Mouse (Mus musculus) cerebellum, adult 2 months (tissue): ENCODE data around the gene Gosr1.

ENCODE experiments used
- CTCF ChIP-seq: fragments of 200-500 bp; IDR thresholded peaks from 2 replicates; pipeline ENCODE4 v1.5.1; 2011; ENCODE audit warnings: low read depth, mild to moderate bottlenecking, control low read depth, low read length, moderate library complexity, borderline replicate concordance; ENCODE audit not compliant: insufficient read depth
- POLR2A ChIP-seq: fragments of 200-500 bp; IDR thresholded peaks from 2 replicates; pipeline ENCODE4 v1.6.1; 2011; ENCODE audit warnings: low read length, control low read depth, borderline replicate concordance; ENCODE audit not compliant: insufficient read depth

DNA sequence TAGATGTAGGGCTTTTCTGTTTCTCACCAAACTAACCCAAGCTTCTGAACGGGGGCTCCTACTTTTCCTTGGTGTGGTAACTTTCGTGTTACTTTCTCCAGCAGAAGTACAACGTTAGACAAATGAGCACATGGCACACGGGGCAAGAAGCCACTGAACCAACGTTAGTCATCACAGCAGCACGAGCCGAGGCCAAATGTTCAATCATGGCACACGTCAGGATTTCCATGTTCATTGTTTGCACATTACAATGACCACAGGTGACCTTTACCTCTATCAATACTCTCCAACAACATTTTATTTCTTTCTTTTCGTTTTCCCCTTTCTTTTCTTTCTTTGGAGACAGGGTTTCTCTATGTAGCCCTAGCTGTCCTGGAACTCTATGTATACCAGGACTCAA is 14.6 kb downstream of the Gosr1 start:
- TF ChIP-seq CTCF (no peak), POLR2A (no peak)
